Mouse (Mus musculus) hindbrain, embryonic 10.5 days (tissue): ENCODE results near the gene Rpl39l. TPM values are rescaled to one million over a fixed set of nuclear protein-coding genes. Genes with fewer than 3 reads are reported as not detected.
"Not testable (repeated sequence)": the region's sequence is repeated elsewhere in the genome, so short reads cannot be mapped to it uniquely, and the experiment has no call there.

Experiments
- DNase-seq: peaks from one replicate; pipeline ENCODE4 v3.0.0-alpha.2; 2017; ENCODE audit warnings: low spot score
- H3K27ac ChIP-seq: fragments of 300-500 bp; sonication (generic); 2 replicates; pipeline ENCODE4 v1.5.1; 2016; ENCODE audit warnings: mild to moderate bottlenecking, moderate library complexity
- H3K27me3 ChIP-seq: fragments of 300-500 bp; sonication (generic); 2 replicates; pipeline ENCODE4 v1.6.1; 2016; ENCODE audit warnings: mild to moderate bottlenecking; ENCODE audit not compliant: poor library complexity, insufficient read depth, severe bottlenecking
- H3K36me3 ChIP-seq: fragments of 300-500 bp; sonication (generic); 2 replicates; pipeline ENCODE4 v1.6.1; 2016; ENCODE audit warnings: mild to moderate bottlenecking, moderate library complexity
- H3K4me1 ChIP-seq: fragments of 300-500 bp; sonication (generic); replicated peaks from 2 replicates; pipeline ENCODE4 v1.6.1; 2016; ENCODE audit warnings: mild to moderate bottlenecking
- H3K4me3 ChIP-seq: fragments of 300-500 bp; sonication (generic); 2 replicates; pipeline ENCODE4 v1.5.1; 2016; ENCODE audit warnings: mild to moderate bottlenecking, moderate library complexity
- H3K9me3 ChIP-seq: fragments of 300-500 bp; sonication (generic); 2 replicates; pipeline ENCODE4 v1.6.1; 2016; ENCODE audit warnings: mild to moderate bottlenecking, moderate library complexity
- WGBS: fragments of 180-500 bp; shearing (Covaris S2); methylation state at CpG from one replicate; pipeline ENCODE4 v1.1.7; 2016; 5-methylcytosine and 5-hydroxymethylcytosine counted together
- polyA plus RNA-seq: library from polyadenylated mRNA; unstranded; fragments of >200 nt; fragmentation: Nextera tagmentation; extraction: Ambion mirVana; gene quantifications from 2 replicates; pipeline ENCODE4 v1.2.1, GENCODE M21; 2016

Rpl39l gene
- 0.20 and 0.55 TPM in 2 replicates for polyA plus RNA-seq

- no peak within 1 kb of the TSS for H3K27ac ChIP-seq
- no peaks in the 10 kb centered on the region for H3K27me3 ChIP-seq
- no peaks in the 10 kb centered on the region for H3K36me3 ChIP-seq
- H3K9me3 ChIP-seq: peaks cover 2% of the 10 kb centered on the region; the same call in 1 of the 2 replicates
- DNase-seq: no peak
- WGBS: 85% methylated on average over 22 of the region's 22 CpGs
- H3K4me3 ChIP-seq: no peak within 1 kb of the TSS
- no peaks in the 10 kb centered on the region for H3K4me1 ChIP-seq
Observed at GRCm38 (mm10) chr16:10170005-10170404, at the start of gene Rpl39l. Gene Rpl39l, plus strand, starts transcription at chr16:10170226.

GRCm38 (mm10) chr16:10127586-10127985, 42.4 kb upstream of the Rpl39l start:
- H3K27me3 ChIP-seq: no peaks in the 10 kb centered on the region
- DNase-seq: no peak
- no peaks in the 10 kb centered on the region for H3K4me1 ChIP-seq
- WGBS: 72% methylated on average over 1 of the region's 1 CpGs
- H3K27ac ChIP-seq: no peak overlapping the region
- no peak overlapping the region for H3K4me3 ChIP-seq
- no peaks in the 10 kb centered on the region for H3K36me3 ChIP-seq
- H3K9me3 ChIP-seq: peaks cover 4% of the 10 kb centered on the region

DNA sequence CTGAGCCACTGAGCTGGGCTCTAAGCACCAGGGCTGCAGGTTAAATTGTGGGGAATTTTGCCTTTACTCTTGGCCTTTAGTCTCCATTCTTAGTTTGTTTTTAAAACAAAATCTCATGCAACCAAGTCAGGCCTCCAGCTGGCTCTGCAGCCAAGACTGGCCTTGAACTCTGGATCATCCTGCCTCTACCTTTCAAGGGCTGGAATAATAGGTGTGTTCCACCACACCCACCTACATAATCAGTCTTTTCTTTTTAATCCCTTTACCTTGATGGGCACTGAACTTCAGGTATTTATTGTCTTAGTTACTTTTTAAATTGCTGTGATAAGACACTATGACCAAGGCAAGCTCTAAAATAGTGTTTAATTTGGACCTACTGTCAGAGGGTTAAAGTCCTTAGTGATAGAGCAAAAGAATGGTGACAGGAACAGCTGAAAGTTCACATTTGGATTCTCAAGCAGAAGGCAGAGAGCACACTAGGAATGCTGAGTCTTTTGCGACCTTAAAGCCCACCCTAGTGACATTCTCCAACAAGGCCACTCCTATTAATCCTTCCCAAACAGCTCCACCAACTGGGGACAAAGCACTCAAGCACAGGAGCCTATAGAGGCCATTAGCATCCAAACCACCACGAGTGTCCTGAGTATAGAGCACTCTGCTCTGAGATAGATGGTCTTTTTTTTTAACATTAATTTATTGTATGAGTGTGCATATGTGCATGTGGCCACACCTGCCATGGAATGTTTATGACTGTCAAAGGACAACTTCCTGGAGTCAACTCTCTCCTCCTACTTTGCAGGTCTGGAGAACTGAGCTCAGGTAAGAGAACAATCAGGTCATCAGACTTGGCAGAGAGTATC, 40.7 kb upstream of the Rpl39l start:
- no peak for DNase-seq
- Histone ChIP-seq H3K36me3 (no peaks in the 10 kb centered on the region), H3K9me3 (no peaks in the 10 kb centered on the region), H3K4me1 (no peaks in the 10 kb centered on the region), H3K27me3 (no peaks in the 10 kb centered on the region), H3K4me3 (no peak overlapping the region), H3K27ac (no peak overlapping the region)
- 78% methylated on average over 2 of the region's 2 CpGs for WGBS

DNA sequence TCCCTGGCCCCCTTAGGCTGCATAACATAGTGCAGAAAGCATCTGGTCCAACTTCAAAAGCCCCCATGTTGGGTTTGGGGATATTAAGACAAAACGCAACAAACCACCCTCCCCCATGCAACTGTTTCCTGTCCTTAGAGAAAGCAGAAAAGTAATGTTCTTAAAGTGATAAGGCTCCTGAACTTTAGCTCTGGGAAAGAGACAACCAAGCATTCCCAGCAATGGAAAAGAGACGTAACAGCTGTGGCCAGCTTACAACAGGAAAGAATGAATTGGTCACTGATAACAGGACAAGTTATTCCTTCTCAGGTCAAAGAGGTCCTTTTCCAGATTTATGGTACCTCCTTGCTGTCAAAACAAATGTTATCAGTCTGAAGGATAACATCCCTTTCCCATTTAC, 26.9 kb upstream of the Rpl39l start:
- no peak overlapping the region for H3K4me3 ChIP-seq
- no peaks in the 10 kb centered on the region for H3K9me3 ChIP-seq
- H3K27me3 ChIP-seq: no peaks in the 10 kb centered on the region
- 90% methylated on average over 2 of the region's 2 CpGs for WGBS
- H3K27ac ChIP-seq: no peak overlapping the region
- no peaks in the 10 kb centered on the region for H3K36me3 ChIP-seq
- no peak for DNase-seq
- no peaks in the 10 kb centered on the region for H3K4me1 ChIP-seq

DNA sequence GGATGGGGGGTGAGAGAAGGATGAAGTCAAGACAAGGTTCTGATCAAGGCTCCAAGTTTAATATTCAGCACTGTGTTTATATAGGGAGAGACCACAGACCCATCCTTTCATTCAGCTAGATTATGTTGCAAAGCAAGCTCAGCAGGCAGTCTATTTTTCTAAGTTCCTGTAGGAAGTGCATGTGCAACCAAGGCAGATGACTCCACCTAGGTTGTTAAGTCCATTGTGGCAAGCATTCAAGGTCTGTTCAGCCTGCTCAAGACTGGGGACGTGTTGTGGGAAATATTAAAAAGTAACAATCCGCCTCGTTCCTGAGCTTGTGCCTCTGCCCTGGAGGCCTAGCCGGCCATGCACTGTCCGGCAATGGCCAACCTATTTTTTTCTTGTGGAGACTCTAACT, 22.6 kb upstream of the Rpl39l start:
- H3K4me1 ChIP-seq: no peaks in the 10 kb centered on the region
- H3K4me3 ChIP-seq: no peak overlapping the region
- H3K36me3 ChIP-seq: no peaks in the 10 kb centered on the region
- no peaks in the 10 kb centered on the region for H3K9me3 ChIP-seq
- H3K27me3 ChIP-seq: no peaks in the 10 kb centered on the region
- WGBS: 92% methylated on average over 5 of the region's 5 CpGs
- H3K27ac ChIP-seq: no peak overlapping the region
- no peak for DNase-seq

- WGBS: 90% methylated on average over 8 of the region's 8 CpGs
- no peak overlapping the region for H3K4me3 ChIP-seq
- peaks cover 4% of the 10 kb centered on the region; the same call in 1 of the 2 replicates for H3K9me3 ChIP-seq
- no peak for DNase-seq
- no peaks in the 10 kb centered on the region for H3K36me3 ChIP-seq
- H3K4me1 ChIP-seq: no peaks in the 10 kb centered on the region
- H3K27me3 ChIP-seq: no peaks in the 10 kb centered on the region
- H3K27ac ChIP-seq: no peak overlapping the region
Observed at GRCm38 (mm10) chr16:10169123-10169905, 712 bp upstream of the Rpl39l start.

DNA sequence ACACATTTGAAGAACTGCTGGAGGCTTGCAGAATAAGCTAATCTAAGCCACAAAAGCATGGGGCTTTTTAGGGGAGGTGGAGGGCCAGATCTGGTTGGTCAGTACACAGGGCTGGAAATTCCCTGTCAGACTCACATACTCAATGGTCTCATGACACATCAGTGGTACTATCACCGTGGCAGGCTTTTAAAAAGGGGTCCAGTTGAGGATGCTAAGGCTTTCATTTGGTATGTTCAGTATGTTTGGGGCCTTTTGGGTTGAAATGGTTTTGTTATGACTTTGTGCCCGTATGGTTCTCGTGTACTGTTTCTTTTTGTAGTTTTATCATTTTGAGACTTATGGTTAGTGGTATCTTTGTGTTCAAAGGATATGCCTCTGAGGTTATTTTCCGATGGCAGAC, 1.2 kb downstream of the Rpl39l start:
- WGBS: 90% methylated on average over 4 of the region's 4 CpGs
- DNase-seq: no peak
- 0 out of 2 replicates have a peak, but pooled peaks cover 3% of the 10 kb centered on the region for H3K9me3 ChIP-seq

GRCm38 (mm10) chr16:10172179-10172820, 2.3 kb downstream of the Rpl39l start:
- Histone ChIP-seq H3K27me3 (no peaks in the 10 kb centered on the region), H3K27ac (no peak overlapping the region), H3K4me3 (no peak overlapping the region), H3K9me3 (peaks cover 8% of the 10 kb centered on the region), H3K36me3 (no peaks in the 10 kb centered on the region), H3K4me1 (no peaks in the 10 kb centered on the region)
- no peak for DNase-seq
- 89% methylated on average over 3 of the region's 3 CpGs for WGBS

More for the DNA sequence above, 1.2 kb downstream of the Rpl39l start:
- H3K4me1 ChIP-seq: no peaks in the 10 kb centered on the region
- no peak overlapping the region for H3K27ac ChIP-seq
- H3K4me3 ChIP-seq: no peak overlapping the region
- H3K36me3 ChIP-seq: no peaks in the 10 kb centered on the region
- no peaks in the 10 kb centered on the region for H3K27me3 ChIP-seq

GRCm38 (mm10) chr16:10187461-10187860, 17.4 kb downstream of the Rpl39l start:
- WGBS: 96% methylated on average over 10 of the region's 10 CpGs
- H3K36me3 ChIP-seq, H3K4me1 ChIP-seq, H3K27ac ChIP-seq, H3K4me3 ChIP-seq, DNase-seq, H3K27me3 ChIP-seq: not testable (repeated sequence)
- H3K9me3 ChIP-seq: peaks cover 60% of the 10 kb centered on the region

DNA sequence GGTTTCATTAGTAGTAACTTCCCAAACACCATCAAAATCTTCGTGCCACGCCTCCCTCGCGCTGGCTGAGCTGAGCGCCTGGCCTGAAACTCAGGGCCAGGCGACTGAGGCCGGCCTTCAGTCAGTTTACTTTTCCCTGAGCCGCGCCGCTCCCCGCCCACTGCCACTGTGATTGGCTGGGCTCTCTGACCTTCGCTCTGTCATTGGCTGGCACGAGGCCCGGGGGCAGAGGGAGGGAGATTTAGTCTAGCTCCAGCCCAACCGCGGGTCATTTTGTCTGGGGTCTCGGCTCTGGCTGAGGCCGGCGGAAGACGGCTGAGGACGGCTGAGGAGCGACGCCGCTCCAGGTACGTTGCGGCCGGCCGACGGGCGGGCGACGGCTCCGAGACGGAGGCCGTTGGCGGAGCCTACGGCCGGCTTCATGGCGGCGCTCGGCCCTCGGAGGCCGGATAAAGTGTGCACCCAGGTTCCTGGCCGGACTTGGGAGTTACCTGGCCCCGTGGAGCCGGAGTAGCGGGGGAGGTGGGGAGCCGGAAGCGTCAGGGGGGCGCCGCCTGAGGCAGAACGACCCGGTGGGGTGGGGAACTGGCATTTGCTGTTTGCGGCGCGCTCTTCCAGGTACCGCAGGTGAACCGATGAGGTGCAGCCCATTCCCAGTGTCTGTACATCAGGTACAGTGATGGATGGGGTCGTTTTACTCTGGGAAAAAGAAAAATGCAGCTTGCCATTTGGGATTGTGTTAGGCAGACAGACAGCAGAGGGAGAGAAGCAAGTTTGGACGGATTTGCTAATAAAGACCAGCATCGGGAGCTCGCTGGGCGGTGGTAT, 22.9 kb downstream of the Rpl39l start, which contains the start of gene Atf7ip2:
TSS of gene Atf7ip2 (plus strand) at position 34 of the 828 bp plus-strand sequence.
- WGBS: under 1% methylated on average over 63 of the region's 63 CpGs

GRCm38 (mm10) chr16:10208777-10209176, 38.8 kb downstream of the Rpl39l start:
- no peaks in the 10 kb centered on the region for H3K27me3 ChIP-seq
- WGBS: 92% methylated on average over 1 of the region's 1 CpGs
- no peak overlapping the region for H3K4me3 ChIP-seq
- no peaks in the 10 kb centered on the region for H3K9me3 ChIP-seq
- no peaks in the 10 kb centered on the region for H3K36me3 ChIP-seq
- no peak overlapping the region for H3K27ac ChIP-seq
- no peaks in the 10 kb centered on the region for H3K4me1 ChIP-seq
- no peak for DNase-seq

More for the DNA sequence above, 22.9 kb downstream of the Rpl39l start, which contains the start of gene Atf7ip2:
- Histone ChIP-seq H3K36me3 (no peaks in the 10 kb centered on the region), H3K4me3 (peak within 1 kb of the TSS; percentile 69), H3K27ac (peak within 1 kb of the TSS; percentile 82), H3K9me3 (peaks cover 7% of the 10 kb centered on the region), H3K4me1 (peaks cover 9% of the 10 kb centered on the region), H3K27me3 (peaks cover 4% of the 10 kb centered on the region; the same call in 1 of the 2 replicates)
- DNase-seq: peak; percentile 91

- WGBS: 91% methylated on average over 1 of the region's 1 CpGs
- not testable (repeated sequence) for H3K9me3 ChIP-seq, DNase-seq, H3K27me3 ChIP-seq, H3K27ac ChIP-seq, H3K4me3 ChIP-seq, H3K4me1 ChIP-seq, H3K36me3 ChIP-seq
Observed at GRCm38 (mm10) chr16:10216366-10216765, 46.3 kb downstream of the Rpl39l start.
